Comparison of ENCODE assay signal across 9 mouse cellular contexts in the genomic region with DNA sequence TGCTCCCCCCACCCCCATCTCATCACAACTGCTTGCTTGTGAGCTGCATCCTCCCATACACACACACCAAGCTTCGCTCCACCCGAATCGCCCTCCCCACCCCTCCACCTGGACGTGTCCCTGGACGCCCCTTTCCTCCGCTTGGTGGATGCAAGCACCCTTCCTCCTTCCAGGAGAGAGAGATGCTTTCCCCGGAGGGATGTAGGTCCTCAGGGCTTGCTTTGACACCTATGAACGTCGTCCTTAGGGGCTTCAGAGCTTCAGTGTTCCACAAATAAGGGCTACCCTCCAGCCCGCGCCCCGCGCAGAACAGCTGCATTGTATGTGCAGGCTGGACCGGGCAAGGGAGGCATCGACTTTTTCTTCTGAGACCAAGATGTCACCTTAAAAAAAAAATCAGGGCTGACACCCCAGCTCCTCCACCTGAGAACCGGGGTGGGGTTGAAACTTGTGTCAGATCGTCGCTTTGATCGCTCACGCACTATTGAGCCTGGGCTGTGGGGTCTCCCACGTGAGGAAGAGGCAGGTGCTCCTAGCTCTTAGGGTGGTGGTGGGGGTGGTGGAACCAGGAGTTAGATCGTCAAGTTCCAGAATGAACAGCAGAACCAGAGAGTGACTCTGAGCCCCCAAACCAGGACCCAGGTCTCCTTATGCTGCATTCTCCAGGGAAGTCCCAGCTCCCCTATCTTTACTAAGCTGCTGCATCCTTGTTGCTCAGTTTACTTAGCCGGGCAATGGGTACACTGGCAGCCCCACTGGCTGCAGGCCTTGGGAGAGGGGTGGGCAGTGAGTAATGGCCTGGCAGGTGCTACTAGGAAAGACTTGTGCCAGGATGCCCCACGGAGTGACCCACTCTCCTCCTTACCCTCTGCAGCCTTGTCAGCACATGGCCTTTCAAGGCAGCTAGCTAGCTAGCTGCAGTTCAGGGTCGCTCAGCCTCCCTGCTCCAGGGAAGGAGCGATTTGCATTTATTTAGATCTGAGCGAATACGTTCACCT. TPM values are rescaled to one million over a fixed set of nuclear protein-coding genes. Genes with fewer than 3 reads are reported as not detected.
A peak's percentile ranks its signal among the peaks of the same experiment; 100 is the strongest.
DNase-seq lines count a peak whose midpoint lies in the region; ATAC-seq and TF ChIP-seq lines count a peak whose summit lies in the region.
"Had no signal": no experiment of that assay in that cellular context is flagged by ENCODE, and none has a peak within 500 bp of the region (broad histone marks: within the 10 kb centered on the region; RNA-seq: fewer than 3 reads in every experiment).

No protein-coding gene starts in this region.

- H3K27ac ChIP-seq in kidney, embryonic 14.5 days (ENCODE audit: low read depth, low read length), result no peak overlapping the region
- no peak overlapping the region for H3K27ac ChIP-seq in embryonic facial prominence, embryonic 12.5 days
- H3K27ac ChIP-seq in hindbrain, embryonic 10.5 days, result peak overlapping the region; percentile 83; the same call in 1 of the 2 replicates
- H3K27ac ChIP-seq in midbrain, embryonic 15.5 days, result peak overlapping the region; percentile 91
- H3K27ac ChIP-seq in gastrocnemius, adult 2 months, result no peak overlapping the region
- H3K27ac ChIP-seq: liver, embryonic 15.5 days had no signal

- H3K4me2 ChIP-seq in kidney, embryonic 14.5 days (replicated peaks; ENCODE audit: low read depth, low read length), result peak overlapping the region; percentile 46
- H3K4me2 ChIP-seq in embryonic facial prominence, embryonic 12.5 days (replicated peaks), result peak overlapping the region; percentile 60
- H3K4me2 ChIP-seq in midbrain, embryonic 15.5 days, result peak overlapping the region; percentile 85
- H3K4me2 ChIP-seq: liver, embryonic 15.5 days had no signal

- peak overlapping the region; percentile 32 for H3K4me3 ChIP-seq in kidney, embryonic 14.5 days (ENCODE audit: low read length)
- H3K4me3 ChIP-seq in embryonic facial prominence, embryonic 12.5 days, result peak overlapping the region; percentile 32
- H3K4me3 ChIP-seq in hindbrain, embryonic 10.5 days, result peak overlapping the region; percentile 63
- peak overlapping the region; percentile 82 for H3K4me3 ChIP-seq in midbrain, embryonic 15.5 days
- H3K4me3 ChIP-seq in lung, adult 2 months (replicated peaks; ENCODE audit: extremely low read depth, low read depth, low read length), result no peak overlapping the region
- no peak overlapping the region for H3K4me3 ChIP-seq in gastrocnemius, adult 2 months
- H3K4me3 ChIP-seq: liver, embryonic 15.5 days had no signal

- no peak for DNase-seq in kidney, adult 9 months
- DNase-seq in hindbrain, embryonic 10.5 days (ENCODE audit: low spot score), result no peak
- no peak for DNase-seq in lung, adult 2 months
- DNase-seq in adrenal gland, adult 2 months, result no peak
- no peak for DNase-seq in gastrocnemius, adult 2 months

- no peak for TF ChIP-seq CTCF in lung, adult 2 months (IDR thresholded peaks at IDR 0.05; ENCODE audit: insufficient read depth, low read length)
- TF ChIP-seq CTCF in gastrocnemius, adult 2 months (IDR thresholded peaks at IDR 0.05), result no peak

- WGBS in kidney, embryonic 14.5 days, result 8% methylated on average over 28 of the region's 28 CpGs
- WGBS in embryonic facial prominence, embryonic 12.5 days, result 8% methylated on average over 28 of the region's 28 CpGs
- 9% methylated on average over 28 of the region's 28 CpGs for WGBS in hindbrain, embryonic 10.5 days
- WGBS in midbrain, embryonic 15.5 days, result 8% methylated on average over 28 of the region's 28 CpGs
- 13% methylated on average over 28 of the region's 28 CpGs for WGBS in lung, adult 2 months

- no peak for ATAC-seq in kidney, embryonic 14.5 days (ENCODE audit: low FRiP score, low TSS enrichment)
- ATAC-seq in embryonic facial prominence, embryonic 12.5 days (ENCODE audit: insufficient number of reproducible peaks, insufficient read depth, low FRiP score, low TSS enrichment), result no peak
- ATAC-seq in midbrain, embryonic 15.5 days (replicated peaks), result 0 out of 2 replicates have a peak, but pooled peaks have one; percentile 1

- no peaks in the 10 kb centered on the region for H3K9me3 ChIP-seq in kidney, embryonic 14.5 days (ENCODE audit: control insufficient read depth, low read length)
- no peaks in the 10 kb centered on the region for H3K9me3 ChIP-seq in embryonic facial prominence, embryonic 12.5 days
- no peaks in the 10 kb centered on the region for H3K9me3 ChIP-seq in hindbrain, embryonic 10.5 days
- H3K9me3 ChIP-seq in midbrain, embryonic 15.5 days, result no peaks in the 10 kb centered on the region
- H3K9me3 ChIP-seq: liver, embryonic 15.5 days had no signal

- no peak overlapping the region for H3K9ac ChIP-seq in kidney, embryonic 14.5 days (ENCODE audit: low read depth, low read length)
- no peak overlapping the region; the same call in 1 of the 2 replicates for H3K9ac ChIP-seq in embryonic facial prominence, embryonic 12.5 days
- peak overlapping the region; percentile 91 for H3K9ac ChIP-seq in midbrain, embryonic 15.5 days
- H3K9ac ChIP-seq: liver, embryonic 15.5 days had no signal

- H3K4me1 ChIP-seq in kidney, embryonic 14.5 days (ENCODE audit: control insufficient read depth, insufficient read depth, low read length), result peaks cover 6% of the 10 kb centered on the region; the same call in 1 of the 2 replicates
- peaks cover 20% of the 10 kb centered on the region for H3K4me1 ChIP-seq in embryonic facial prominence, embryonic 12.5 days
- peaks cover 66% of the 10 kb centered on the region for H3K4me1 ChIP-seq in hindbrain, embryonic 10.5 days (replicated peaks)
- H3K4me1 ChIP-seq in midbrain, embryonic 15.5 days, result peaks cover 60% of the 10 kb centered on the region
- no peaks in the 10 kb centered on the region for H3K4me1 ChIP-seq in lung, adult 2 months (ENCODE audit: control insufficient read depth, insufficient read depth, low read length)
- H3K4me1 ChIP-seq: liver, embryonic 15.5 days had no signal

- H3K27me3 ChIP-seq in kidney, embryonic 14.5 days (ENCODE audit: control insufficient read depth, insufficient read depth, low read length), result peaks cover 82% of the 10 kb centered on the region
- H3K27me3 ChIP-seq in embryonic facial prominence, embryonic 12.5 days, result peaks cover 82% of the 10 kb centered on the region
- H3K27me3 ChIP-seq in hindbrain, embryonic 10.5 days (ENCODE audit: insufficient read depth, poor library complexity, severe bottlenecking), result peaks cover 95% of the 10 kb centered on the region
- H3K27me3 ChIP-seq in midbrain, embryonic 15.5 days (replicated peaks), result peaks cover 35% of the 10 kb centered on the region

- TF ChIP-seq POLR2A in lung, adult 2 months (IDR thresholded peaks at IDR 0.05; ENCODE audit: borderline replicate concordance, extremely low read depth, low read depth, low read length), result no peak

- no peaks in the 10 kb centered on the region for H3K36me3 ChIP-seq in kidney, embryonic 14.5 days (ENCODE audit: control insufficient read depth, insufficient read depth, low read length)
- H3K36me3 ChIP-seq in embryonic facial prominence, embryonic 12.5 days, result no peaks in the 10 kb centered on the region
- no peaks in the 10 kb centered on the region for H3K36me3 ChIP-seq in hindbrain, embryonic 10.5 days
- H3K36me3 ChIP-seq in midbrain, embryonic 15.5 days (replicated peaks), result no peaks in the 10 kb centered on the region
- H3K36me3 ChIP-seq: liver, embryonic 15.5 days had no signal

- intact Hi-C loops in gastrocnemius, adult 2 months (cut with DNase I), result no loop called here

RNA-seq across cellular contexts. Expression of gene Igsf21, which starts 0.7 kb away (rescaled TPM):
- polyA plus RNA-seq in kidney, embryonic 14.5 days (2014; fragmentation: Nextera tagmentation; extraction: Ambion mirVana), result 0.41 and 0.91 TPM in 2 replicates
- polyA plus RNA-seq in embryonic facial prominence, embryonic 12.5 days (2016; fragmentation: Nextera tagmentation; extraction: Ambion mirVana), result 2.9 and 3.9 TPM in 2 replicates
- polyA plus RNA-seq in hindbrain, embryonic 10.5 days (2016; fragmentation: Nextera tagmentation; extraction: Ambion mirVana), result 6.7 and 13.8 TPM in 2 replicates
- polyA plus RNA-seq in midbrain, embryonic 15.5 days (2015; fragmentation: Nextera tagmentation; extraction: Ambion mirVana), result 93.1 and 96.3 TPM in 2 replicates
- 0.17 and 0.26 TPM in 2 replicates for polyA plus RNA-seq in lung, adult 2 months (2012; rRNA removed)
- 1 to 10 TPM; 4.5 to 6.9 TPM for total RNA-seq in adrenal gland, adult 2 months (2021)
- 1.3 and 2.3 TPM in 2 replicates for polyA plus RNA-seq in adrenal gland, adult 2 months (2012; rRNA removed)
- under 1 TPM in 1 of 2 experiments, not detected in 1; 0.22 TPM for total RNA-seq in gastrocnemius, adult 2 months (2021)

Comparison
In these comparisons a context has a peak if more than half of its experiments do, and no peak if none do; other contexts are left out.
1. H3K27ac ChIP-seq: peak in hindbrain, embryonic 10.5 days (single experiment) and midbrain, embryonic 15.5 days (single experiment); none in kidney, embryonic 14.5 days (single experiment), embryonic facial prominence, embryonic 12.5 days (single experiment) and gastrocnemius, adult 2 months (single experiment).
2. H3K4me3 ChIP-seq: peak in kidney, embryonic 14.5 days (single experiment), embryonic facial prominence, embryonic 12.5 days (single experiment), hindbrain, embryonic 10.5 days (single experiment) and midbrain, embryonic 15.5 days (single experiment); none in lung, adult 2 months (single experiment) and gastrocnemius, adult 2 months (single experiment).
3. Peak in every context shown above with its lines, with median percentiles within 50 percentile points of each other: H3K4me2 ChIP-seq.